Mouse (Mus musculus): ENCODE measurements at regions not wholly inside any gene's neighbourhood (a gene's known extent, or its start where the extent isn't known, plus 50 kb on each side); places are given as distances from the start of the nearest gene placed in this dataset.

GRCm38 (mm10) chr14:111074517-111074916 is 319.6 kb upstream of the Slitrk6 start:
- TF ChIP-seq PAX5 (IDR thresholded peaks at IDR 0.05; ENCODE audit: low read length) (no peak), MAZ (IDR thresholded peaks at IDR 0.05; ENCODE audit: low read depth, low read length) (no peak), CTCF (conservative IDR thresholded peaks at IDR 0.05 in 1 of 2, IDR thresholded peaks at IDR 0.05 in 1 of 2; ENCODE audit: low read depth in 2 of 2, low read length in 2 of 2) (no peak), CHD1 (IDR thresholded peaks at IDR 0.05; ENCODE audit: low read depth, low read length) (no peak), NRF1 (IDR thresholded peaks at IDR 0.05; ENCODE audit: low read depth, low read length) (no peak), POLR2A (IDR thresholded peaks at IDR 0.05; ENCODE audit: low read depth, low read length) (no peak), NELFE (IDR thresholded peaks at IDR 0.05; ENCODE audit: low read depth, low read length) (no peak), CHD2 (IDR thresholded peaks at IDR 0.05; ENCODE audit: low read length) (no peak), MAX (IDR thresholded peaks at IDR 0.05; ENCODE audit: low read length) (no peak), BHLHE40 (IDR thresholded peaks at IDR 0.05; ENCODE audit: low read depth, low read length) (no peak), RCOR1 (conservative IDR thresholded peaks at IDR 0.05; ENCODE audit: low read depth, low read length) (no peak), USF2 (conservative IDR thresholded peaks at IDR 0.05; ENCODE audit: low read depth, low read length) (no peak), MAFK (IDR thresholded peaks at IDR 0.05; ENCODE audit: insufficient replicate concordance, low read length) (no peak)

All from CH12.LX (cell line).